Mouse (Mus musculus) right cerebral cortex, adult 18-20 months (tissue): Measurements from ENCODE around the gene Gm47969.

Experiments
- DNase-seq: peaks from one replicate; pipeline ENCODE4 v3.0.0; 2022; ENCODE audit warnings: mixed read lengths

Gene Gm47969

DNA sequence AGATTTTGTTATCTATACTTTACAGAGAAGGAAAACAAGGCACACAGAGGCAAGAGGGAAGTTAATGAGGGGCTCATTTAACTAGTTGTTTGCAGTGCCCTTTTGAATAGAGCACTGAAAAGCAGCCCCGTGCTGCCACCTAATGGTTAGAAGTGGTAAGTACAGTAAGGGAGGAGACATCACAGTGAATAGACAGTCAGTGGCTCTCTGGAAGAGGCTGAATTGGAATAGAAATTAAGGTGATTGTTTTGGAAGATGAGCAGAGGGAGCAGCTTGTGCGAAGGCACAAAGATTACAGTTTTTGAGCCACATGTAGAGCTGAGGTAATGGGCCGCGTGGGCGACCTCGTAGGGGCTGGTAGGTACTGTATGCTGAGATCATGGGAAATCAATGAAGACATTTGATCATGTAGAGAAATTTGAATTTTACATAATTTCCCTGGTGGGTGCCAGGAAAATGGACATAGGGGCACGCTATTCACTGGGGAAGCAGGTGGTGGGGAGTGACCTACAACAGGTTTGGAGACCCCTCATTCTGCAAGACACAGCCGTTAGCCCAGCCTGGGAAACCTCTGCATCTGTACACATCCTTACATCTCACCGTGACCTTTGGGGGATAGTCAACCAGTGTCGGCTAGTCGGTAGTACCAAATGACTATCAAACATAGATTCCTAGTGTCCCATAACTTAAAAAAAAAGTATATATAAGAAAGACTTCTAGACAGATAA is 31.6 kb downstream of the Gm47969 start:
- peak; percentile 20 for DNase-seq

GRCm38 (mm10) chr1:83077016-83077415 is 32.3 kb downstream of the Gm47969 start:
- peak; percentile 6 for DNase-seq

- DNase-seq, result no peak
Observed at GRCm38 (mm10) chr1:83084790-83085189, 40.1 kb downstream of the Gm47969 start.

DNA sequence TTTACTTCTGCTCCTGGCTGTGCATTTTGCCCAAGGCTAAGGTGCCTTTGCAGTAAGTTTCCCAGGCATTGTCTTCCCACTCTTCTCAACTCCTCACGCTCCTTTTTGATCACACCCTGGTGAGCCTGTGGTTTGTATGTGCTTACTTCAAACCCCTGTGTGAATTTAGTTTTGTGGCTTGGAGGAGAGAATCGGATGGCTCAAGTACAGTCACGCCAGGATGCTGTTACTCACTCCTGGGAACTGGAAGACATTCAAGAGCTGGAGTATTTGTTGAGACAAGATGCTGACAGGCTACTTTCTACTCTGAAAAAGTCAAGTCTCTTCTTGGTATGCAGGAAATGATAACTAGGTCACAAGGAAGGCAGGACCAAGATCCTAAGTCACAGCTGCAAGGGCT is 46.5 kb downstream of the Gm47969 start:
- no peak for DNase-seq
